ENCODE assay signal across 14 mouse cellular contexts in the genomic region with DNA sequence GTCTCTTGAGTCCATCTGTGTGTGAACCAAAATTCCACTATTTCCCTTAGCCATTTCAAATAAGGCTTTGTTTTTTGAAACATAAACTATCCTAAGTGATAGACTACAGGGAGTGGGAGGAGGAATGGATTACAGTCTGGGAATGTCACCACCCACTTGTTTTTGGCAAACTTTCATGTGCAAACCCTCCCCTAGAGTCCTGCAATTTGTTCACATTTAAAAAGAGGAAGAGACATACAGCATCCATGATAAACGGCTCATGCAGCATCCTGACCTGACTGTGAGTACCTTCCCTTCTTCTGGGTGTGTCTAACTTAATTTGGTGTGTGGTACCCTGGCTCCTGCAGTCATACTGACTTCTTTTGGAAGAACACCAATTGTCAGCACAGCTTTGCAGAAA.
DNase-seq lines count a peak whose midpoint lies in the region; ATAC-seq and TF ChIP-seq lines count a peak whose summit lies in the region.
"Had no signal": no experiment of that assay in that cellular context is flagged by ENCODE, and none has a peak within 500 bp of the region (broad histone marks: within the 10 kb centered on the region; RNA-seq: fewer than 3 reads in every experiment).

No protein-coding gene starts in this region.

- H3K36me3 ChIP-seq in lung, embryonic 15.5 days: no peaks in the 10 kb centered on the region
- no peaks in the 10 kb centered on the region for H3K36me3 ChIP-seq in midbrain, embryonic 10.5 days
- H3K36me3 ChIP-seq: hindbrain, embryonic 15.5 days; liver, embryonic 12.5 days had no signal

- ATAC-seq in frontal cortex, adult (ENCODE audit: low TSS enrichment): peak; percentile 81
- ATAC-seq in lung, embryonic 15.5 days (ENCODE audit: borderline replicate concordance, extremely low read depth, low FRiP score, low TSS enrichment): peak; percentile 49; the same call in 1 of the 2 replicates
- ATAC-seq: liver, embryonic 12.5 days had no signal

- no peak overlapping the region for H3K27ac ChIP-seq in lung, embryonic 15.5 days
- H3K27ac ChIP-seq in embryonic fibroblast, embryonic 13.5 days (ENCODE audit: insufficient read depth, low read length): peak overlapping the region; percentile 78; the same call in 1 of the 2 replicates
- peak overlapping the region; percentile 47; the same call in 1 of the 2 replicates for H3K27ac ChIP-seq in left cerebral cortex, adult 2 months
- no peak overlapping the region for H3K27ac ChIP-seq in midbrain, embryonic 10.5 days (replicated peaks)
- H3K27ac ChIP-seq: hindbrain, embryonic 15.5 days; liver, embryonic 12.5 days had no signal

- 48% methylated on average over 1 of the region's 1 CpGs for WGBS in lung, embryonic 15.5 days
- WGBS in midbrain, embryonic 10.5 days: 84% methylated on average over 1 of the region's 1 CpGs

- no peak for DNase-seq in frontal cortex, postnatal 14 days (ENCODE audit: low spot score in 2 of 2)
- no peak for DNase-seq in lung, adult 18-20 months
- DNase-seq in left cerebral cortex, adult 2 months (ENCODE audit: extremely low spot score in 1 of 2, low spot score in 2 of 2): no peak
- no peak for DNase-seq in midbrain, embryonic 10.5 days (ENCODE audit: low spot score)
- no peak for DNase-seq in embryo, embryonic 11 days
- DNase-seq: adrenal gland, adult 2 months; cerebellum, adult 2 months; heart, adult 11 months; kidney, adult 2 months had no signal

- no peaks in the 10 kb centered on the region for H3K9me3 ChIP-seq in lung, embryonic 15.5 days
- H3K9me3 ChIP-seq in midbrain, embryonic 10.5 days (replicated peaks): no peaks in the 10 kb centered on the region
- H3K9me3 ChIP-seq: hindbrain, embryonic 15.5 days; liver, embryonic 12.5 days had no signal

- H3K9ac ChIP-seq in lung, embryonic 15.5 days: no peak overlapping the region
- H3K9ac ChIP-seq: hindbrain, embryonic 15.5 days; liver, embryonic 12.5 days had no signal

- no peaks in the 10 kb centered on the region for H3K27me3 ChIP-seq in lung, embryonic 15.5 days
- H3K27me3 ChIP-seq in midbrain, embryonic 10.5 days (ENCODE audit: low read depth, poor library complexity, severe bottlenecking): no peaks in the 10 kb centered on the region
- H3K27me3 ChIP-seq: hindbrain, embryonic 15.5 days; liver, embryonic 12.5 days had no signal

- no peaks in the 10 kb centered on the region for H3K4me1 ChIP-seq in lung, embryonic 15.5 days
- peaks cover 8% of the 10 kb centered on the region for H3K4me1 ChIP-seq in embryonic fibroblast, embryonic 13.5 days (ENCODE audit: control insufficient read depth, insufficient read depth, low read length)
- no peaks in the 10 kb centered on the region for H3K4me1 ChIP-seq in midbrain, embryonic 10.5 days
- H3K4me1 ChIP-seq: hindbrain, embryonic 15.5 days; liver, embryonic 12.5 days had no signal

- no peak overlapping the region for H3K4me3 ChIP-seq in lung, embryonic 15.5 days
- H3K4me3 ChIP-seq in embryonic fibroblast, embryonic 13.5 days (ENCODE audit: insufficient read depth, low read length): no peak overlapping the region
- no peak overlapping the region for H3K4me3 ChIP-seq in left cerebral cortex, adult 2 months
- H3K4me3 ChIP-seq in midbrain, embryonic 10.5 days: no peak overlapping the region
- H3K4me3 ChIP-seq: hindbrain, embryonic 15.5 days; liver, embryonic 12.5 days had no signal

- no peak overlapping the region for H3K4me2 ChIP-seq in lung, embryonic 15.5 days
- H3K4me2 ChIP-seq: hindbrain, embryonic 15.5 days; liver, embryonic 12.5 days had no signal

- TF ChIP-seq POLR2A in embryonic fibroblast, embryonic 13.5 days (IDR thresholded peaks at IDR 0.05; ENCODE audit: low read depth, low read length): no peak

- TF ChIP-seq CTCF in embryonic fibroblast, embryonic 13.5 days (IDR thresholded peaks at IDR 0.05; ENCODE audit: borderline replicate concordance, insufficient read depth, low read length): no peak
- no peak for TF ChIP-seq CTCF in left cerebral cortex, adult 2 months (IDR thresholded peaks at IDR 0.05)

- intact Hi-C loops in left cerebral cortex, adult 2 months (cut with DNase I): no loop called here

Comparison
In these comparisons a context has a peak if more than half of its experiments do, and no peak if none do; other contexts are left out.
1. H3K27ac ChIP-seq: peak in embryonic fibroblast, embryonic 13.5 days (single experiment) and left cerebral cortex, adult 2 months (single experiment); none in lung, embryonic 15.5 days (single experiment) and midbrain, embryonic 10.5 days (single experiment).